Mouse (Mus musculus) left cerebral cortex, postnatal 25 days (tissue): Measurements from ENCODE around the gene Mgrn1. TPM values are rescaled to one million over a fixed set of nuclear protein-coding genes. Genes with fewer than 3 reads are reported as not detected.

ENCODE experiments used
- DNase-seq, 2 experiments: peaks; one replicate each; pipeline ENCODE4 v3.0.0; 2022; ENCODE audit warnings: low spot score in 2 of 2, mixed read lengths in 1 of 2
- intact Hi-C: fragments of 180-260 bp; cut with DNase I; formaldehyde crosslinking; loops from one replicate; pipeline ENCODE4 v1.15.1; 2025
- total RNA-seq, 2 experiments: library from RNA; stranded (reverse); gene quantifications; 2 replicates each; pipeline ENCODE4 v1.2.3; 2021

Mgrn1 gene
- total RNA-seq, 2 experiments from 2014 or later, result 200 to 206 TPM

DNA sequence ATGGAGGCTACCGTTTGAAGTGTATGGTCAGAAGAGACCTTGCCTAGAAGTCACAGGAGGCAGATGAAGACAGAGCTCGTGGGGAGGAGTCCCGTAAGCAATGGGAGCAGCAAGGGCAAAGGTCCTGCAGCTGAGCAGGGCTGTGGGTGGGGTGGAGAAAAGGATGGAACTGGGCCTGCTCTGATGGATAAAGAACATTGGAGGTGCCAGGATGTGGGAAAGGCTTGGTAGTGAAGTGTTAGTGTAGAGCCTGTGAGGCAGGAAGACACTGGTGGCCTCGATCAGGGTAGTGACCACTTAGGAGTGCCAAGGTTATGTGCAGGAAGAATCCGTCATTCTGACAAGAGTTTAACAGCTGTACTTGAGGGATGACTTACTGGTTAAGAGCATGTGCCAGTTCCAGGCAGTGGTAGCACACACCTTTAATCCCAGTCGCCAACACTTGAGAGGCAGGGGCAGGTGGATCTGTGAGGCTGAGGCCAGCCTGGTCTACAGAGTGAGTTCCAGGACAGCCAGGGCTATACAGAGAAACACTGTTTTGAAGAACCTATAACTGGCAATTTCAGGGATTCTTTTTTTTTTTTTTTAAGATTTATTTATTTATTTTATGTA, 17.5 kb downstream of the Mgrn1 start:
- intact Hi-C loops, result no loop called here
- no peak for DNase-seq

DNA sequence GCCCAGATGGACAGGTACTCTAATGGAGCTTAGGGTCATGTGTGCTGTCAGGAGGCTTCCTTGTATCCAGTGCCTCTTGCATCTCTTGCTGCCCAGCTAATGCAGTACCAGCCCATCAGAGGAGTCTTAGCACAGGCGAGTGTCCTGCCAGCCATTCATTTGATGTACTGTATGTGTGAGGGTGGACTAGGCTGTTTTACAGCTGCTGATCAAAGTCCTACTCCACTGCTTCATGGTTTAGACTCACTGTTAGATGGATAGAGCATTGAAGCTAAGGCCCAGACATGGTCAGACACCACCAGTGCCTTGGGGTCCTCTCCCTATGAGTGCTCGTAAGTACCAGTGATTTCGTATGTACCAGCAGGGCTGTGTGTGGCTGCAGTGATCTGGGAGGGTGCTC, 18.8 kb downstream of the Mgrn1 start:
- DNase-seq, result no peak
- intact Hi-C loops, result no loop called here

DNA sequence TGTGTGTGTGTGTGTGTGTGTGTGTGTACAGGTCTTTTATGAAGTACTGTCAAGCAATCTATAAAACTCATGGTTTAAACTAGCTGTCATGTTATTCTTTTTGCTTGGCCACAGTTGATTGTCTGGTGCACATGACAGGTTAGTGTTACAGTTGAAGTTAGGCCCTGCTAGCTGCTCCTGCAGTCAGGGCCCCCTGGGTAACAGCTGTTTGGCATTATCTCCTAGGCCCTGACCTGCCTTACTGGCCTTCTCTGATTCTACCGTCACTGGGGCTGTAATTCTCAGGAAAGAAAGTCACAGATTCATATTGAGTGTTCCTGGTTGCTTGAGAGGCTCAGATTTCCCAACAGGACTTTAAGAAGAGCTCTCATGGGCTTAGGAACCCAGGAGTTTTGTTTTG, 19.5 kb downstream of the Mgrn1 start:
- DNase-seq, result no peak
- intact Hi-C loops, result no loop called here

DNA sequence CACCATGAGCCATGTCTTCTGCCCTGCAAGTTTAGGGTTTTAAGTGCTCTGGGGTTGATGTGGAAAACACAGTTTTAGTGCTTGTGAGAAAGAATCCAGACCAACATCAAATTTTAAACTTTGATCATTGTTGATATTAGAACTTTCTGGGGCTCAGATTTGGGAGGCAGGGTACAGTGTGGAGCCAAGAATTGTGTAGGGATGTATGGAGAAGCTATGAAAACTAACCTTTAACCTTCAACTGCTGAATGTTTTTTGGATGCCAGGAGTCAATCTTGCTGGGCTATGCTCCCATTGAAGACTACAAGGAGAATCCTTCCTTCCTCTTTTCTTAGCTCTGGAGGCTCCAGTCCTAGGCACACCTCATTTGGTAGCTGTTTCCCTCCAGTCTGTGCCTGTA, 20.5 kb downstream of the Mgrn1 start:
- intact Hi-C loops, result no loop called here
- no peak for DNase-seq

DNA sequence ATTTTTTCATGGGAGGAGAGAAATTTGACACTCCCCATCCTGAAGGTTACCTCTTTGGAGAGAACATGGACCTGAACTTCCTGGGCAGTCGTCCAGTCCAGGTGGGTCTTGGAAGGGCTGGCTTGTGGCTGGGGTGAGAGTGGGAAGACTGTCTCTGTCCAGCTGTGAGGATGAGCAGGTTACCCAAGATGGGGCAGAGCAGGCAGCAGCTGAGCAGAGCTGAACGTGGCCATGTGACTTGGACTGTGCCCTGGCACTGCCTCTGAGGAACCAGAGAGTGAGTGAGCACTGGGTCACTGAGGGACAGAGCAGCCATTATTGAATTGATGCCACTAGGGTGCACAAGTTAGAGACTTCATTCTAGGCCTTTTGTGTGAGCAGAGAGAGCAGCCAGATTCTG, 21.3 kb downstream of the Mgrn1 start:
- intact Hi-C loops, result no loop called here
- DNase-seq, result no peak

DNA sequence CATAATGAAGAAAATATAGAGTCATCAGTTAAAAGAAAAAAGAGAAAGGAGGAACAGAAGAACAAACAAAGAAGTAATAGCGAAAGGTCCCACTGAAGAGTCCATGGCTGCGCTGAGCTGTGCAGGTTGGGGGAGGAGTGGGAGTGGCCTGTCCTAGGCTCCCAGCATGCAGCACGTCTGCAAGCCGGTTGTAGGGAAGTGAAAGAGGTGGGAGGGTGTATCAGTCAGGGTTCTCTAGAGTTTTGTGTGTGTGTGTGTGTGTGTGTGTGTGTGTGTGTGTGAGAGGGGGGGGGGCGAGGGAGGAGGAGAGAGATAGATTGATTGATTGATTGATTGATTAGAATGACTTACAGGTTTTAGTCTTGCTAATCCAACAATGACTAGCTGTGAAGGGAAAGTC, 21.9 kb downstream of the Mgrn1 start:
- DNase-seq, result no peak
- intact Hi-C loops, result no loop called here

- intact Hi-C loops, result loop anchor here (5.0 kb wide), 1 partner anchor 32 kb away; no protein-coding TSS in a partner anchor
Measured at GRCm38 (mm10) chr16:4909745-4910144, 23.7 kb downstream of the Mgrn1 start.

GRCm38 (mm10) chr16:4910758-4911157, 24.7 kb downstream of the Mgrn1 start:
- no peak for DNase-seq
- intact Hi-C loops, result loop anchor here (5.0 kb wide), 1 partner anchor 33 kb away; no protein-coding TSS in a partner anchor

More at GRCm38 (mm10) chr16:4909745-4910144, 23.7 kb downstream of the Mgrn1 start:
- no peak for DNase-seq

- no peak for DNase-seq
- intact Hi-C loops, result loop anchor here (2.0 to 5.0 kb wide), 2 partner anchors 25 to 35 kb away; partner anchors contain the start of gene Mgrn1
Measured at GRCm38 (mm10) chr16:4912074-4912648, 26.1 kb downstream of the Mgrn1 start.

GRCm38 (mm10) chr16:4912907-4913782, 27.1 kb downstream of the Mgrn1 start:
- peak in 1 of 2 experiments; percentile 31 for DNase-seq
- intact Hi-C loops, result loop anchor here (2.0 to 5.0 kb wide), 2 partner anchors 26 to 36 kb away; partner anchors contain the start of gene Mgrn1

DNA sequence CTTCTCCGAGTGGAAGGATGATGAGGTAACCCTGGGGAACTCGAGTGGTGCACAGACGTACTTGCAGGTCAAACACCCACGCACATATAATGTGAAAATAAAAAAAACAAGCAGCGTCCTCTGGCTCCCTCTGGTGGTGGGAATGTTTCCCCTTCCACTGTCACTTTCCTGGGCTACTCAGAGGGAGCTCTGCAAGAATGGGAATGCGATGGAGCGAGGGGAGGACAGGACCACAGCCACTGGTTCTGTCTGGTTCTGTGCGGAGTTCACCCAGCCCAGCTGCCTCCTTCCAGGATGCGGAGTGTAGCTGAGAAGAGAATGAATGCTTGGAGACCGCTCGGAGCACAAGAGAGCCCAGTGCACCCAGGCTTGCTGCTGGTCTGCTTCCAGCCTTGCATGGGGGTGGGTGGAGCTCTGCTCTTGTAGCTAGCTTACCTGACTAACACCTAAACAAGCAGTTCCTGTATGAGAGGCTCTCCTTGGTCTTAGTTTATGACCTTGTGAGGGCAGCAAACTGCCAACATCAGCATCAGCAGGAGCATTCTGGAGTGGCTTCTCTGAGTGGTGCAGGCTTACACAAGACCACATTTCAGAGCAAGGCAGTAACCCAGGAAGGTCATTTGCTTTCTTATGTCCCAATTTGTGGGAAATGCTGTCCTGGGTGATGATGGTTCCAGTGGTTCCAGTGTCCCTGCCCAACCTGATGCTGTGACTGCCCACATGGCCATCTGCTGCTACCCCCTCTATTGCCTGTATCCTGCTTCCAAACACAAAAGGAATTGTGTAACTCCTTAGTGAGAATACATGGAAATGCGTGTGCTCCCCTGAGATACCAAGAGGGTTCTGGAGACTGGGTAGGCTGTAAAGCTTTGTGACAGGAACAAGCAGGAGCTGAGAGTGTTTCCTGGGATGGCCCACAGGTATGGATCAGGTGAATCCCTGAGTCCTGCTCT, 28.0 kb downstream of the Mgrn1 start:
- DNase-seq, result peak; percentile 86 to 94
- intact Hi-C loops, result loop anchor here (2.0 to 5.0 kb wide), 2 partner anchors 27 to 37 kb away; partner anchors contain the start of gene Mgrn1

- no peak for DNase-seq
- intact Hi-C loops, result no loop called here
Measured at GRCm38 (mm10) chr16:4915931-4916330, 29.9 kb downstream of the Mgrn1 start.

GRCm38 (mm10) chr16:4916608-4917007, 30.6 kb downstream of the Mgrn1 start:
- no peak for DNase-seq
- intact Hi-C loops, result no loop called here

DNA sequence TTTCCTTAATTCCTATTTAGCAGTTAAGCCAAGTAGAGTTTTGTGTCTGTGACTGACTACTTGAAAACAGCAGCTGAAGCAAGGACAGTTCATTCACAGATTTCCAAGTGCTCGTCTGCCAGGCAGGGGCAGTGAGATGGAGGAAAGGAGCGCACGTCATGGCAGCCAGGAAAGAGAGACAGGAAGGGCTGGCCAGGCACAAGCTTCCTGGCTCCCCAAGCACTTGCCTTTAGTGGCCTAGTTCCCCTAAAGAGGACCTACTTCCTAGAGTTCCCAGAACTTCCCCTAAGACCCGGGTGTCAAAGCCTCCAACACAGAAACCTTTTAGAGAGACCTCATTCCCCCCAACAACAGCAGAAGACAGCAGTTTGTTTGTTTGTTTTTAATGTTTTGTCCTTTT, 34.5 kb downstream of the Mgrn1 start:
- intact Hi-C loops, result no loop called here
- no peak for DNase-seq

- intact Hi-C loops, result no loop called here
- peak in 1 of 2 experiments; percentile 46 for DNase-seq
Measured at GRCm38 (mm10) chr16:4922481-4922880, 36.4 kb downstream of the Mgrn1 start.

GRCm38 (mm10) chr16:4923996-4924395, 37.9 kb downstream of the Mgrn1 start:
- intact Hi-C loops, result no loop called here
- no peak for DNase-seq

GRCm38 (mm10) chr16:4927967-4928366, 41.9 kb downstream of the Mgrn1 start:
- no peak for DNase-seq
- intact Hi-C loops, result no loop called here

DNA sequence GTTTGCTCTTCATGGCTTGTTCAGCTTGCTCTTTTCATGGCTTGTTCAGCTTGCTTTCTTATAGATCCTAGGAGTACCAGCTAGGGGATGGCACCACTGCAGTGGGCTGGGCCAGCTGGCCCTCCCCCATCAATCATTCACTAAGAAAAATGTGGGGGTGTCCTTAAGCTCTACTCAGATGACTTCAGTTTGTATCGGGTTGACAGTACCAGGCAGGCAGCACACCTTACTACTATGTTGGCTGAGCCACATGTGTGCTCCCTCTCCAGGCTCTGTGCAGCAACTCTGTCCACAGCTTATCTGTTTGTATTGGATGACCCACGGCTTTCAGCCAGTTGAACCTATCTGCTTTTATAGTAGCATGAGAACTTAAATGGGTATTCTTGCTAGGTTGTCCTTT, 42.4 kb downstream of the Mgrn1 start:
- DNase-seq, result no peak
- intact Hi-C loops, result no loop called here

GRCm38 (mm10) chr16:4932429-4932828, 46.4 kb downstream of the Mgrn1 start:
- intact Hi-C loops, result no loop called here

More at GRCm38 (mm10) chr16:4932429-4932828, 46.4 kb downstream of the Mgrn1 start:
- peak in 1 of 2 experiments; percentile 19 for DNase-seq
